Mouse (Mus musculus) kidney, embryonic 16.5 days (tissue): ENCODE measurements around the gene H2-T24. TPM values are rescaled to one million over a fixed set of nuclear protein-coding genes. Genes with fewer than 3 reads are reported as not detected.
"Not testable (repeated sequence)": the region's sequence is repeated elsewhere in the genome, so short reads cannot be mapped to it uniquely, and the experiment has no call there.

Source experiments
- ATAC-seq: fragments of 200-750 bp; cut with Nextera tagmentation; 2 replicates; pipeline ENCODE4 v1.8.0; 2017; ENCODE audit warnings: moderate TSS enrichment; ENCODE audit not compliant: low FRiP score, low TSS enrichment
- H3K27ac ChIP-seq: fragments of 300-500 bp; sonication (generic); 2 replicates; pipeline ENCODE4 v1.5.1; 2014; ENCODE audit warnings: low read length
- H3K27me3 ChIP-seq: fragments of 300-500 bp; sonication (generic); 2 replicates; pipeline ENCODE4 v1.6.1; 2014; ENCODE audit warnings: low read length, control low read depth, mixed read lengths; ENCODE audit not compliant: insufficient read depth
- H3K36me3 ChIP-seq: fragments of 300-500 bp; sonication (generic); 2 replicates; pipeline ENCODE4 v1.6.1; 2014; ENCODE audit warnings: low read length, control low read depth, mixed read lengths; ENCODE audit not compliant: insufficient read depth
- H3K4me1 ChIP-seq: fragments of 300-500 bp; sonication (generic); 2 replicates; pipeline ENCODE4 v1.6.1; 2014; ENCODE audit warnings: low read length, control low read depth, mixed read lengths; ENCODE audit not compliant: insufficient read depth
- H3K4me2 ChIP-seq: fragments of 300-500 bp; sonication (generic); replicated peaks from 2 replicates; pipeline ENCODE4 v1.6.1; 2014; ENCODE audit warnings: low read depth, low read length
- H3K4me3 ChIP-seq: fragments of 300-500 bp; sonication (generic); 2 replicates; pipeline ENCODE4 v1.5.1; 2014; ENCODE audit warnings: mild to moderate bottlenecking, low read length
- H3K9ac ChIP-seq: fragments of 300-500 bp; sonication (generic); replicated peaks from 2 replicates; pipeline ENCODE4 v1.6.1; 2014; ENCODE audit warnings: low read length
- H3K9me3 ChIP-seq: fragments of 300-500 bp; sonication (generic); 2 replicates; pipeline ENCODE4 v1.6.1; 2016; ENCODE audit warnings: low read length, control low read depth
- WGBS: fragments of 180-500 bp; shearing (Covaris S2); extraction: QIAGEN DNeasy Blood & Tissue Kit; methylation state at CpG from one replicate; pipeline ENCODE4 v1.1.7; 2014; 5-methylcytosine and 5-hydroxymethylcytosine counted together
- polyA plus RNA-seq: library from polyadenylated mRNA; unstranded; fragments of >200 nt; fragmentation: Nextera tagmentation; extraction: Ambion mirVana; gene quantifications from 2 replicates; pipeline ENCODE4 v1.2.1, GENCODE M21; 2015

The H2-T24 gene
- polyA plus RNA-seq = 2.2 and 3.1 TPM in 2 replicates

GRCm38 (mm10) chr17:36020191-36021073, at the start of gene H2-T24:
Gene H2-T24 (minus strand): TSS chr17:36020560.
- Histone ChIP-seq H3K36me3 (no peaks in the 10 kb centered on the region), H3K4me3 (no peak within 1 kb of the TSS), H3K9ac (no peak within 1 kb of the TSS), H3K27me3 (no peaks in the 10 kb centered on the region), H3K9me3 (no peaks in the 10 kb centered on the region), H3K4me1 (peaks cover 14% of the 10 kb centered on the region), H3K27ac (no peak within 1 kb of the TSS), H3K4me2 (peak within 1 kb of the TSS; percentile 17)
- peak; percentile 58 for ATAC-seq
- WGBS = 39% methylated on average over 15 of the region's 15 CpGs

- no peak overlapping the region for H3K9ac ChIP-seq
- no peak overlapping the region for H3K4me3 ChIP-seq
- no peaks in the 10 kb centered on the region for H3K36me3 ChIP-seq
- no peak overlapping the region for H3K4me2 ChIP-seq
- no peaks in the 10 kb centered on the region for H3K9me3 ChIP-seq
- H3K27me3 ChIP-seq = no peaks in the 10 kb centered on the region
- 0 out of 2 replicates have a peak, but pooled peaks have one; percentile 19 for ATAC-seq
- no peak overlapping the region for H3K27ac ChIP-seq
- 27% methylated on average over 2 of the region's 2 CpGs for WGBS
- H3K4me1 ChIP-seq = no peaks in the 10 kb centered on the region
Measured at GRCm38 (mm10) chr17:36060829-36061228, 40.5 kb upstream of the H2-T24 start.

- not testable (repeated sequence) for H3K4me1 ChIP-seq, H3K4me3 ChIP-seq, H3K4me2 ChIP-seq, ATAC-seq, H3K36me3 ChIP-seq, H3K27me3 ChIP-seq, H3K27ac ChIP-seq, H3K9ac ChIP-seq, H3K9me3 ChIP-seq
- WGBS = 77% methylated on average over 1 of the region's 1 CpGs
Measured at GRCm38 (mm10) chr17:36058362-36058761, 38.0 kb upstream of the H2-T24 start, which contains the start of gene Gm11127. Gene Gm11127 (minus strand): TSS chr17:36058371.

GRCm38 (mm10) chr17:36057927-36058326, 37.6 kb upstream of the H2-T24 start:
- WGBS = 89% methylated on average over 22 of the region's 25 CpGs
- not testable (repeated sequence) for H3K9me3 ChIP-seq, H3K27me3 ChIP-seq, H3K4me3 ChIP-seq, ATAC-seq, H3K4me2 ChIP-seq, H3K4me1 ChIP-seq, H3K27ac ChIP-seq, H3K9ac ChIP-seq, H3K36me3 ChIP-seq

DNA sequence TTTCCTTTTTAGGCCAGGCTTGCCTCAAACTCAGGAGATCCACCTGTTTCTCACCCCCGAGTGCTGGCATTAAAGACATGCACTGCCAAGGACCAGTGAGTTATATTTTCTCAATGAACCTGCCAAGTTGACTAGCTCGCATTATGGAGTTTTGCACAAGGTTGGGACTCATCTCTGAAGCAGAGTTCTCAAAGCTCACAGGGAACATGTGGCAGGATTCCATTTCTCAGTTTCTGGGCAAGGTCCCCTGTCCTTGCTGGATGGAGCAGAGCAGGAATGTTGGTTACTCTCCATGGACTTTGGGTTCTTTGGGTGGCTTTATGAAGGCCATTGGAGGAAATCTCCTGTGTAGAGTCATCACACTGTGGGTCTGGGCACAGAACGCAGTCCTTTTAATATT, 22.9 kb upstream of the H2-T24 start:
- no peak overlapping the region for H3K27ac ChIP-seq
- H3K36me3 ChIP-seq = no peaks in the 10 kb centered on the region
- WGBS = 73% methylated on average over 3 of the region's 3 CpGs
- H3K4me2 ChIP-seq = peak overlapping the region; percentile 73
- no peak; the same call in 1 of the 2 replicates for ATAC-seq
- no peaks in the 10 kb centered on the region for H3K9me3 ChIP-seq
- H3K4me1 ChIP-seq = peaks cover 5% of the 10 kb centered on the region; the same call in 1 of the 2 replicates
- no peaks in the 10 kb centered on the region for H3K27me3 ChIP-seq
- H3K9ac ChIP-seq = no peak overlapping the region; the same call in 1 of the 2 replicates
- H3K4me3 ChIP-seq = peak overlapping the region; percentile 47; the same call in 1 of the 2 replicates

DNA sequence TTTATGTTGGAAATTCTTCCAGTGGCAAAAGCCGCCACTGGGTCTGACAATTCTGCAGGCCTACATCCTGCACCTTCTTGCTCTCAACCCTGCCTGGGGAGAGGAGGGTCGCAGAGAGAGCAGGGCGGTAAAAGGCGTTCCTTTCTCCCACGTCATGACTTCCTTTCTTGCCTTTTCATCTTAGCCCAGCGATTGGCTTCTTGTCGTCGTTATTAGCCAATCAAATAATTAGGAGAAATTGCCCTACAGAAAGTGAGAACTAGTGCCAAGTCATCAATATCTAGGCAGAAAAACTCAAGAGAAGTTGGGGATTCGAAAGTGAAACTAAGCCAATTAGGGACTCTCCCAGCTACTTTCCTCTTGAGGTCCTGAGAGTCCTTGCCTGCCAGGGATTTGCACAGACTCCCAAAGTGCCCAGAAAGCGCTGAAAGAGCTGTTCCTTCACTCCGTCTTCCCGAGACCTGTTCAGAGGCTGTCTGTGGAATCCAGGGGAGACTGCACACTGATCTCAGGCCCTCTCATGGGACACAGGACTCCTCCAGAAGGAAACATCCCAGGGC, 22.3 kb upstream of the H2-T24 start, which contains the start of the genes H2-T22 and Gm6034:
TSS of gene H2-T22 (minus strand) at position 138 of the 560 bp plus-strand sequence.
TSS of gene Gm6034 (plus strand) at position 352 of the 560 bp plus-strand sequence.
- H3K36me3 ChIP-seq, H3K27ac ChIP-seq, H3K9me3 ChIP-seq, H3K27me3 ChIP-seq, H3K4me1 ChIP-seq: not testable (repeated sequence)
- peak within 1 kb of the TSS; percentile 47 for H3K4me3 ChIP-seq
- ATAC-seq = peak; percentile 97
- WGBS = 2% methylated on average over 12 of the region's 12 CpGs
- H3K4me2 ChIP-seq = peak within 1 kb of the TSS; percentile 73
- H3K9ac ChIP-seq = peak within 1 kb of the TSS; percentile 61

DNA sequence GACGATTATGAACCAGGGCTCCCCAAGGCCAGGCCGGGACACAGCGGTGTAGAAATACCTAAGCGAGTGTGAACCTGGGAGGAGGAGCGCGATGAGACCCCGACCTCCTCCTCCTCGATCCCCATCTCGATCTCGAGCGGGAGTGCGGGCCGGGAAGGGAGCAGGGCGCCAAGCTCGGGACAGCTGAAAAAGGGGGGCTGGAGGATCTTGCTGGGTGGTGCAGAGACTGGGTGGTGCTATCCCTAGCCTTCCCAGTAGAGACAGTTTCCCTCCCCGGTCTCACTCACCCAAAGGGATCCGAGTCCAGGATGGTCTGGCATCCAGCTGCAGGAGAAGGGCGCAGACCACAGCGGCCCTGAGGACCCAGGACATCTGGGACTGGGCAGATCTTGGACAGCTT, 21.7 kb upstream of the H2-T24 start:
- Histone ChIP-seq H3K4me2 (peak overlapping the region; percentile 73), H3K4me3 (peak overlapping the region; percentile 47), H3K9ac (peak overlapping the region; percentile 56)
- 1% methylated on average over 17 of the region's 19 CpGs for WGBS
- H3K4me1 ChIP-seq, H3K27me3 ChIP-seq, H3K36me3 ChIP-seq, H3K27ac ChIP-seq, H3K9me3 ChIP-seq: not testable (repeated sequence)
- peak; percentile 81 for ATAC-seq

- H3K36me3 ChIP-seq, ATAC-seq: not testable (repeated sequence)
Measured at GRCm38 (mm10) chr17:36040604-36041003, 20.2 kb upstream of the H2-T24 start.

GRCm38 (mm10) chr17:36036126-36036525, 15.8 kb upstream of the H2-T24 start:
- H3K27me3 ChIP-seq, H3K4me1 ChIP-seq, H3K4me3 ChIP-seq, H3K4me2 ChIP-seq, H3K9me3 ChIP-seq, H3K9ac ChIP-seq, ATAC-seq, H3K36me3 ChIP-seq, H3K27ac ChIP-seq: not testable (repeated sequence)
- WGBS = 86% methylated on average over 13 of the region's 13 CpGs

More at GRCm38 (mm10) chr17:36040604-36041003, 20.2 kb upstream of the H2-T24 start:
- not testable (repeated sequence) for H3K27ac ChIP-seq, H3K9ac ChIP-seq, H3K9me3 ChIP-seq, H3K27me3 ChIP-seq, H3K4me3 ChIP-seq, H3K4me1 ChIP-seq, H3K4me2 ChIP-seq
- 88% methylated on average over 2 of the region's 2 CpGs for WGBS
